Mouse (Mus musculus) naive thymus-derived CD4-positive, alpha-beta T cell, adult 2 months (primary cell): ENCODE data around the gene Slc22a14.
"Not testable (repeated sequence)": the region's sequence is repeated elsewhere in the genome, so short reads cannot be mapped to it uniquely, and the experiment has no call there.

ENCODE experiments used
- DNase-seq: peaks from one replicate; pipeline ENCODE4 v3.0.0-alpha.2; 2011; ENCODE audit warnings: low read depth

The Slc22a14 gene

GRCm38 (mm10) chr9:119260825-119261224 is 104.5 kb downstream of the Slc22a14 start:
- DNase-seq: no peak

DNA sequence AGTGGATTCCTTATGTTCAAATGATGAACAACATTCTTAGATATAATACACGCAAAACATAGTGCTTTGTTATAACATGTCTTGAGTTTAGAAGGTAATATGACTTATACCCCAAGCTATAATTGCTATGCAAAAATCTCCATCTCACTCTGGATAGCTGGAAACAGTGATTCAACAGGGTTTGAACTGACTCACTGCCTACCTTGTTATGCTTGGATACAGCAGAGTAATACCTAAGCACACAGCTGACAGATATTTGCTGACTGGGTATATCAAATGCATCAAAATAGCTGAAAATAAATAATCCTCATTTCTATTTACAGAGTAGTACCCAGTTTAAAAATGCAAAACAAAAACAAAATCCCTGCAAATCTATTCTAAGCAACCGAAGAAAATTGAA is 106.6 kb downstream of the Slc22a14 start:
- no peak for DNase-seq

DNA sequence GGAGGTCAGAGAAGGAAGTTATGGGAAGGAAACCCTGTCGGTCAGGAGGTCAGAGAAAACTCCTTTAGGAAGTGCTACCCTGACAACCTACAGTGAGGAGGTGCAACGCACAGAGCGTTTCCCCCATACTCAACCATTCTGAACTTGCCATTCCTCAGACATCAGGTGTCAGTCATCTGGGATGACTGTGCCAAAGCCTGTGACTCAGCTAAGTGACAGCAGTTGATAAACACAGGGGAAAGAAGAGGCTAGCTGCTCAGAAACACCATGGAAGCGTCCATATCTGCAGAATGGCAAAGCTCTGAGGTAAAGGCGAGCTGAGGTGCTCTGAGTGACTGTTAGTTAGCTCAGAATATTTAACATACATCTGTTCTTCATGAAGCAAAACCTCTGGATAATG is 107.2 kb downstream of the Slc22a14 start:
- DNase-seq: no peak

DNA sequence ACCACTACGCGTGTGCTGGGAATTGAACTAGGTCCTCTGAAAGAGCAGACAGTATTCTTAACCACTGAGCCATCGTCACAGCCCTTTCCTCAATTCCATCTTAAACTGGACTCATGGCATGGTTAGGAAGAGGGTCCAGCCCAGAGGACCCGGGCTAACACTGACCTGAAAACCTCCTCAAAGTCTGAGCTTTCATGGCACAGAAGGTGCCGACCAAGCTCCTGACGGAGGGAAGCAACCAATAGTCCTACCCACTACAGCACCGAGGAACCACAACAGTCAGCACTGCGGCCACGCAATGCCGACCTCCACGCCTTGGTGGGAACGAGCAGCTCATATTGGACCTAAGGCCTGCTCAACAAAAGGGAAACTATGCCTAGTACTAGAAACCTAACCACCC is 109.2 kb downstream of the Slc22a14 start:
- no peak for DNase-seq

DNA sequence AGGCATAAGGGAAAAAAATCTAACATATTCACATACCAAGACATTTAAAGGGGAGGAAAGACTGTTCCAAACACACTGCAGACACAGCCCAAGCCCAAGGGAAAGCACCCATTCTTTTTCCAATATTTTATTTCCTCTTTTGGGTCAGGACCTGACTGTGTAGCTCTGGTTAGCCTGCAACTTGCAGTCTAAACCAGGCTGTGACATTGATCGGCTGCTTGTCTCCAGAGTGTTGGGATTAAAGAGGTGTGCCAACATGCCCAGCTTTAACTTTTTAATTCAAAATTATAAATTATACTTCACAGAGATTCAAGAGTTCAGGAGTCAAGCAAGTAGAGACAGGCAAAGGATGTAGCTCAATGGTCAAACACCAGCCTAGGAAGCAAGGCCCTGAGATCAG is 110.3 kb downstream of the Slc22a14 start:
- DNase-seq: no peak

- DNase-seq: no peak
Observed at GRCm38 (mm10) chr9:119254187-119254586, 111.2 kb downstream of the Slc22a14 start.

DNA sequence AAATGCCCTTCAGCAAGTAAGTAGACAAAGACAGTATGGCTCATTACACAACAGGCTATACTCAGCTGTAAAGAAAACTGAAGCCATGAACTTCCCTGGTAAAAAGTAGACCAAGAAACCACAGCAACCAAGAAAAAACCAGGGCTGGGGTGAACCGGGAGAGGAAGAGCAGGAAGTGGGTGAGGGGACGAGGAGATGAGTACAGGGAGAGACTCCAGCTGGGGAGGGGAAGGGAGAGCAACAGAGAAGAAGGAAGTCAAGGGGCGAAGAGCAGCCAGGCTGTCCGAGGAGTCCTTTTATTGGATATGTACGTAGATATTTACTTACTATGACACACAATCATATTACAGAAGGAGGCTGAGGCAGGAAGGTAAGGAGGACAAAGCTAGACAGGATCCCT is 117.4 kb downstream of the Slc22a14 start:
- no peak for DNase-seq

GRCm38 (mm10) chr9:119246826-119247225 is 118.5 kb downstream of the Slc22a14 start:
- no peak for DNase-seq

- no peak for DNase-seq
Observed at GRCm38 (mm10) chr9:119243981-119244380, 121.4 kb downstream of the Slc22a14 start.

- DNase-seq: no peak
Observed at GRCm38 (mm10) chr9:119241169-119241865, 124.0 kb downstream of the Slc22a14 start.

- no peak for DNase-seq
Observed at GRCm38 (mm10) chr9:119240286-119240997, 124.9 kb downstream of the Slc22a14 start.

DNA sequence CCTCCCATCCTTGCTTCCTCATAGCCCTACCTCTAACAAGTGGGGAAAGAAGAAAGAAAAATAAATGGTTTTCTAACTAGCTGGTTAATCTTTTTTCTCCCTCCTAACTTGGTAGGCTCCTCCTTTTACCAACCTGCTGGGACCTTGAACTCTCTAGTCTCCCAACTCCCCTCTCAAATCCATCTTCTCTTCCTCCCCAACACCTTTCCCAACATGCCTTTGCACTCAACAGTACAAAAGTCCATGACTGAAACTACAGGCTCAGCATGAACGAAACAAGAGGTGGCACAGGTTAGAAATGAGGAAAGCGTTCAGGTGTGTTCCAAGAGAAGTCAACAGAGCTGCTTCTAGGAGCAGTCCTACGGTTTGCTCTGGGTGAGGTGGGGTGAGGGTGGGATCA is 126.1 kb downstream of the Slc22a14 start:
- DNase-seq: no peak

- DNase-seq: no peak
Observed at GRCm38 (mm10) chr9:119238796-119239195, 126.6 kb downstream of the Slc22a14 start.

GRCm38 (mm10) chr9:119231552-119231951 is 133.8 kb downstream of the Slc22a14 start:
- DNase-seq: no peak

DNA sequence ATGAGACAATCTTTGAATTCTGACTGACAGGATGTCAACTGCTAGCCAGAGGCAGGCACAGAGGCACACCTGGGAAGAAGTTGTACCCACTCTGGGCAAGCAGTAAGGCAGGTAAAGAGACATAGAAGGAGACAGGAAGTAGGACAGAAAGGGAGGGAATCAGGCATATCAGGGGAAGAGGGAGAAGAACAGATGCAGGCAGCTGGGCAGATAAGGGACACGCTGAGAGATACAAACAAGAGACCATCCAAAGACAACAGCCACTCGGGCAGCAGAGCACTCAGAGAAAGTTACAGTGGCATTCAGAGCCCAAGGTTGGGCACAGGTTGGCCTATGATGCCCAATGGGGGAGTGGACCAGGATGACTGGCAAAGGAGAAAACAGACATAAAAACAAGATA is 134.5 kb downstream of the Slc22a14 start:
- no peak for DNase-seq

DNA sequence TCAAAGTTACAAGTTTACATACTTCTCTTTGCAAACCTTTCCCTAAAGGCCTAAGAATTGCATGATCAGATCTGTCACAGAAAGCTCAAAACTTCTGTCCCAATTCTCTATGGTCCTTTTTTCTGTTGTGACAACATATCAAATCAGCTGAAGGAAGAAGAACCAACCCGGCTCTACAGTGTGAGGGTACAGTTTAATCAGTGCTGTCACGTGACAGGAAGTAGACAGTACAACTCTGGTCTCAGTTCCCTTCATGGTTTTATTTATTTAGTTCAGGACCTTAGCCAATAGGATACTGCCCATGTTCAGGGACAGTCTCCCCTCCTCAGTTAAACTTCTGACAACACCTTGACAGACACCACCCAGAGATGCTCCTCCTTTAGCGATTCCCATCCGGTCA is 145.1 kb downstream of the Slc22a14 start:
- DNase-seq: no peak

GRCm38 (mm10) chr9:119219667-119220066 is 145.7 kb downstream of the Slc22a14 start:
- DNase-seq: no peak

GRCm38 (mm10) chr9:119215341-119215740 is 150.0 kb downstream of the Slc22a14 start:
- DNase-seq: not testable (repeated sequence)

DNA sequence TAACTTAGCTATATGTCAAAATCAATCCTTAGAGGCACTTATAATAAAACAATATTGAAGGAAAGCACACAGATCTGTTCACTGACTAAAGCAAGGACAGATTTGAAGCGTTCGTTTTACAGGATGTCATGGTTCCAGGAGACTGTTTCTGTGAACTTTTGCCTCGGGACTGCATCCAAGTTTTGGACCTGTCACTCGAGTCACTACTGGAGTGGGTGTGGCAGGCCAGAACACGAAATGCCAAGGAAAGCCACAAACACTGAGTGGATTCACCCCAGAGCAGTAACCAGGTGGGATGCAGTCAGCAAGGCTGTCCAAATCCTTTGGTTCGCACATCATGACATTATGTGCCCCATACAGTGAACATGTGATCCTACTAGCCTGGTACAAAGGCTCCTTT is 150.8 kb downstream of the Slc22a14 start:
- DNase-seq: no peak

DNA sequence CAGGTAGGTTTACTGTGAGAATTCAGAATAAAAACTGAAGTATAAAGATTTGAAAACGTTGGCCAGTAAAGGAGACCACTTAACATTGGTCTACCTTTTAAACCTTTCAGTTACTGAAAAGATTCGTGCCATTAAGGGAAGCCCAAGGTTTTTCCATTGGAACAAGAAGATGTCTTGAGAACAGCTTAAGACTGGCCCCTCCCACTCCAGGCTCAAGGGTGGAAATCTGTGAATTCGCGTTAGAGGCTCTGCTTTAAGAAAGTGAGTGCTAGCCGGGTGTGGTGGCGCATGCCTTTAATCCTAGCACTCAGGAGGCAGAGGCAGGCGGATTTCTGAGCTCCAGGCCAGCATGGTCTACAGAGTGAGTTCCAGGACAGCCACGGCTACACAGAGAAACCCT is 152.4 kb downstream of the Slc22a14 start:
- DNase-seq: no peak

DNA sequence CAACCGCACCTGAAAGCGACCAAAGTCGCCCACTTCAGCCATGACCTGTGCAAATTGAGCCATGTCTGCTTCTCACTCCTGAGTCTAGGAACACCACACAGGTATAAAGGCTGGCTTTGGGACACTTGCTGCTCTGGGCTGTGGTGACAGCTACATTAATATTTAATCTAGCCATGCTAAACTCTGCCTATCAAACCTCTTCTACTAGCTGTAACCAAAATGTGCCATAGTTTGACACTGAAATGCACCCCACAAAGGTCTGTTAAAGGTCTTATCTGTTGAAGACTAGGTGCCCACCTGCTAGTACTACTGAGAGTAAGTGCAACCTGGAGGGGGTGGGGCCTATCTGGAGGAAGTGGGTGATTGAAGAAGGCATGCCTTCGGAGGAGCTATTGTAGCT is 156.4 kb downstream of the Slc22a14 start, which contains the start of gene Slc22a13:
TSS of gene Slc22a13 (minus strand) at position 101 of the 400 bp plus-strand sequence.
- no peak for DNase-seq

- no peak for DNase-seq
Observed at GRCm38 (mm10) chr9:119207113-119207512, 158.2 kb downstream of the Slc22a14 start.

- DNase-seq: no peak
Observed at GRCm38 (mm10) chr9:119206666-119207065, 158.7 kb downstream of the Slc22a14 start.

DNA sequence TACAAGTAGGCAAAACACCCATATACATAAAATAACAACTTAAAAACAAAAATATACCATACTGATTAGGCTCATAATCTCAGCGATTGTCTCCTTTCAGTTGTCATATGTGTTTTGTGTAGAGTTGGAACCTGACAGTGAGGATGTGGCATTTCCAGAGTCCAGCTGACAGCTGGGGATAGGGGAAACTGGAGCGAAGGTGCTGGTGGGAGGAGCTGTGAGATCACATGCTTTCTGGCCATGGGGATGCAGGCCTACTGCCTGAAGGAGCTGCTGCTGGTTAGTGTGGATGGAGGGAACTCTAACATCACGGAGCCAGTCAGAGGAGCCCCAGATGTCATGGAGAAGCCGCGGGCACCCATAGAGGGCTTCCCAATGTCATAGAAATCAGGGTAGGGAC is 159.6 kb downstream of the Slc22a14 start:
- DNase-seq: no peak
